Mouse (Mus musculus) right cerebral cortex, postnatal 25 days (tissue): ENCODE measurements around the gene Sbf2.
"Not testable (repeated sequence)": the region's sequence is repeated elsewhere in the genome, so short reads cannot be mapped to it uniquely, and the experiment has no call there.

Experiments
- DNase-seq: peaks from one replicate; pipeline ENCODE4 v3.0.0; 2022

Gene Sbf2

DNA sequence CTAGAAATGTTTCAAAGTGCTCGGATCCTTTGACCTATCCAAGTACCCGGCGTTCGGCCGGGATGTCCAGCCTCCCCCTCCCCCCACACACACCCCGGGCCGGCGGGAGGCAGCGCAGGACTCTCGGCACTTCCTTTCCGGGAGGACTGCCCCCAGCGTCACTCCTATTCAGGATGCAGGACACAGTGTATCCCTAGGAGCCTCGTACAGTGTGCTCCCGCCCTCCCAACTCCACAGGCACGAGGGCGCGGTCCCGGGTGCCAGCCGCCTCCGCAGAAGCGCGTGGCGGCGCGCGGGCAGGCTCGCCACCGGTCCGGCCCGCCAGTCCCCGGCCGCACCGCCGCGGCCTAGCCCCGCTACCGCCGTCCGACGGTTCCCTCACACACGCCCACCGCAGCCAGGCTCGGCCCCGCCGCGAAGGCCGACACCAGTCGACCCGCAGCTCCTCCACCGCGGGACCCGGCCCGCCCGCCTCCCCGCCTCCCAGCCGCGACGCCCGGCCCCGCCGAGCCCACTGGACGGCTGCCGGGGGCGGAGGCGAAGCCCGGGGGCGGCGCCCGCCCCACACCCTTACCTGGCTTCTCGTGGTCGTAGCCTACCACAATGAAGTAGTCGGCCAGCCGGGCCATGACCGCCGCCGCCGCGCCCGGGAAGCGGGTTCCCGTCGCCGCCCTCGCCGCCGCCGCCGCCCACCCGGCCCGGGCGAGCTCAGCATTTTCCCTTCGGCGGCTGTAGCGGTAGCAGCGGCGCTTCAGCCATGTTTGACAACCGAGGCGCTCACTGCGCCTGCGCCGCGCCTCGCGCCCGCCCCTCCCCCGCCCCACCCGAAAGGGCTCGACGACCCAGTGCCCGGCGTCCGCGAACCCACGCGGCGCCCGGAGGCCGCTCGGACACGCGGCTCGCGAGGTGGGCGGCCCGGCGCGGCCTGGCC lies at the start of gene Sbf2:
TSS of gene Sbf2 (minus strand) at position 790 of the 931 bp plus-strand sequence.
- DNase-seq, result peak; percentile 78

DNA sequence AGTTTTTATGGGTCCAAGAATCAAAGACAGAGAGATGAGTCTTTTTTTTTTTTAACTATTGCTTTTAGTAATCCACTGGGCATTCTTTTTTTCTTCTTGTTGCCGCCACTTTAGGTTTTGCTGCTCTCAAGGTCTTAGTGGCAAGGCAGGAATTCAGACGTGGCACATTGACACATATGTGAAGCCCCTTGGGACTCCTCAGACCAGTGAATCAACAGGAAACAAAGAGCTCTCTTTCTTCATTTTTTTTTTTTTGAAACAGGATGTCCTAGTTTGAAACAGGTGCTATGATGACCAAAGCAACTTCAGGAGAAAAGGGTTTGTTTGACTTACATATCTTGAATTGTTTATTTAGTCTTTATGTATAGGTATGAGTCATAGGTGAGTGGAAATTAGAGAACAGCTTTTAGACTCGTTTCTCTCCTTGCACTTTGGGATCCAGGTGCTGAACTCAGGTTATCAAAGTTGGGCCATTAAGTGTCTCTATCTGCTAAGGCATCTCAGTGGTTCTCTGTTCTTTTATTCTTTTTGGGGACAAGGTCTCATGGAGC lies 43.7 kb upstream of the Sbf2 start:
- no peak for DNase-seq

DNA sequence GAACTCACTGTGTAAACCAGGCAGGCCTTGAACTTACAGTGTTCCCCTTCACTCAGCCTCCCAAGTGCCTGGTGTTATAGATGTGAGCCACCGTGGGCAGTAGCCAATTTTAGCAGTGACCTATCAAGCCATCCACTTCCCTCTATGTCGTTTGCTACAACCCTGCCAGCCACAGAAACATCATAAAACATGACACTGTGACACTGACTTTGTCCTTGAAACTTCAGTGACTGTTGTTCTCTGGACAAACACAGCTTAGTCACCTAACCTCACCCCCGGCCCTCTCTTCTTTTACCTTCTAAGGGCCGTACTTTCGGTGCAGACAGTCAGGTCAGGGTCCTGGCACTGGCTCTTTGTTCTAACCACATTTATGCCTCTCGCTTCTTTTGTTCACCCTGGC lies 41.2 kb upstream of the Sbf2 start:
- no peak for DNase-seq

DNA sequence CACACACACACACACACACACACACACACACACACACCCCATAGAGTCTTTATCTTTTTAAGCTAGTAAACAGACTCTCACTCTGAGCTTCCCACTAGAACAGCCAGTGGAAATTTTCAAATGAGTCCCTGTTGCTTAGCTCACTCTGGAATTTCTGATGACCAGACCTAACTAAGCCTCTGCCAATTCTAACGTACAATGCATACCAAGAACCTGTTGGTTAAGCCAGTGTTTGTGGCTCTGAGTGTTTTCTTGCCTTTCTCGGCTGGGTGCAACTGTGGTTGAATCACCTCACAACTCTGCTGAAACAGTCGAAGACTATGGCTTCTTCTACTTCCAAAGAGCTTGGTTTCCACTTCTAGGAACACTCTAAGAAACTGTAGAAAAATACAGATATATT lies 40.5 kb upstream of the Sbf2 start:
- no peak for DNase-seq

DNA sequence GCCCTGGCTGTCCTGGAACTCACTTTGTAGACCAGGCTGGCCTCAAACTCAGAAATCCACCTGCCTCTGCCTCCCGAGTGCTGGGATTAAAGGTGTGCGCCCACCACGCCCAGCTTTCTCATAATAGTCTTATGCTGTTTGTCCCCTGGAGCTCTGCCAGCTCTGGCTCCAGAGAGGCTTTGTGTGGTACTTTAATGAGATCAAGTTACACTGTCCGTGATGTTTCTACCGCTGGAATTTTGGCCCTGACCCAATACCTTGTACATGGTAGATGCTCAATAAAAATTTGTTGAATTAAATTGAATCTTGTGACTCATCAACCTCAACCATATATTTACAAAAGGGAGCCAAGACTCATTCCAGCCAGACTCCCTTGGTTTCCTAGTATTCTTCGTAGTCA lies 36.4 kb upstream of the Sbf2 start:
- no peak for DNase-seq

DNA sequence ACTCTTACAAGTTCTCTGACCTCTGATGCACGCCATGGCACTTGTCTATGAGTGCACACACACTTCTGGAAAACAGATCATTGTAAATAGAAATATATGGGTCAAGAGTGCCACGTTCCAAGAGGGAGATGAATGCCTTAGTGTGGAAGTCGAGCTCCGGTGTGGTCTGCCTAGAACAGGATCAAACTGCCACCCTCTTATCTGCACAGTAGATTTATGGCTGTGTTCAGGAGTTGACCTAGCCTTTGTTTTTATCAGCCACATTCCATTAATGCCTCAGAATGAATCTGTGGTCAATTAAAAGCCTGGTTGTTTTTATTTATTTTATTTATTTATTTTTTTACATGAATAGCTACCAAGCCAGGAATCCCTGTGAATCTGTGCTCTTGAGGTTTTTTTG lies 35.8 kb upstream of the Sbf2 start:
- no peak for DNase-seq

DNA sequence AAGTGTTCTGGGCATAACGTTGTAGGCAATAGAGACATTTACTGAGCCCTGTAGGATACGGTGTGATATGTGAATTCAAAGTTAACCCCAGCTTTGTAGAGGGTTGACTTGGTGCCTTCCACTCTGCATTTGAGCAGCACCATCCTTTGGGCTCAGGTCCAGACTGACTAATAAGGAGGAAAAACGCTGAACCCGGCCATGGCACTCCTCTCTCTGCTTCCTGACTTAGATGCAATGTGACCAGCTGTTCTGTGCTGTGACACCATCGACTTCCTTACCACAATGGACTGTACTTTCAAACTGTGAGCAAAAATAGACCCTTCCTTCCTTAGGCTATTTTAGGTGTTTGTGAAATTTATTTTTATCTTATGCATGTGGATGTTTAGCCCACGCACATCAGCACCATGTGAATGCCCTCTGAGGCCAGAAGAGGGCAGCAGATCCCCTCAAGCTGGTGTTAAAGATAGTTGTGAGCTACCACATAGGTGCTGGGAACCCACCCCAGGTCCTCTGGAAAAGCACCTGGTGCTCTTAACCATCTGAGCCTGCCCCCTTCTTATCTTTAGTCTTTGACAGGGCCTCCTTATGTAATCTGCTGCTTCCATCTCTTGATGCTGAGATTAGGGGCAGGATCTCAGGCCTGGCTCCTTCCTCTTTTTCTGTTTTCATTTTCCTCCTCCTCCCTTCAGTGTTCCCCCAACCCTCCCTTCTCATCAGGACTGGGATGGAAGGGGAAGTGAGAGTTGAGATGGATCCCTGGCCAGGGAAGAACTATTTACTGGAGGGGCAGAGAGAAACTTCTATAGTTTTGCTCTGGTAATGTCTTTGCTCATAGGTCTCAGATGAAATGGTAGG lies 34.6 kb upstream of the Sbf2 start:
- no peak for DNase-seq

DNA sequence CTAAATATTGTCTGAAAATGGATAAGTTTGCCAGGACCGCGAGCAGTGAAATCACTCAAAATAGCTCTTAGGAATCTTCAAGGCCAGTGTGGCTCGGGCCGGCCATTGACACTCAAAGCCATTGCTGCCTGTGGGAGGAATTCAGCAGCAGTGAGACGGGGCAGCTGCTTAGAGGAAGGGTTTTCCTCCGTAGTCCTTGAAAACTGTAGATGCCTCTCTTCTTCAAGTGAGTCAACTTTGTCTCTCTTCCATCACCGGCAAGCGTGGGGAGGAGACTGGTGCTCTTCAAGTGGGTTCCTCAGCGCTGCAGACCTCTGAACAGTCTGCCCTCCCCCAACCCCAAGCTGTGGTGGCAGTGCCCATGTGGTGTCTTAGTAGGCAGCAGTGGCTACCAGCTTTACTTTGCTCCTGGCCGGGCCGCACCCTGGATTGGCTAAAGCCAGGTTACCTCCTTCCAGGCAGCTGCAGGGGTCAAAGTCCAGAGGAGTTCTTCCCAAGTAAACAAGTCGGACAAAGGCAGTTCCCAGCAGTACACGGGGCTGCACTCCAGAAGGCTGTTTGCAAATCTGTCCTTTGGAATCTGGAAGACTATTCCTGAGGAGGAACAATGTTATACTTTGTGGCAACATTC lies 33.8 kb upstream of the Sbf2 start:
- DNase-seq, result no peak

DNA sequence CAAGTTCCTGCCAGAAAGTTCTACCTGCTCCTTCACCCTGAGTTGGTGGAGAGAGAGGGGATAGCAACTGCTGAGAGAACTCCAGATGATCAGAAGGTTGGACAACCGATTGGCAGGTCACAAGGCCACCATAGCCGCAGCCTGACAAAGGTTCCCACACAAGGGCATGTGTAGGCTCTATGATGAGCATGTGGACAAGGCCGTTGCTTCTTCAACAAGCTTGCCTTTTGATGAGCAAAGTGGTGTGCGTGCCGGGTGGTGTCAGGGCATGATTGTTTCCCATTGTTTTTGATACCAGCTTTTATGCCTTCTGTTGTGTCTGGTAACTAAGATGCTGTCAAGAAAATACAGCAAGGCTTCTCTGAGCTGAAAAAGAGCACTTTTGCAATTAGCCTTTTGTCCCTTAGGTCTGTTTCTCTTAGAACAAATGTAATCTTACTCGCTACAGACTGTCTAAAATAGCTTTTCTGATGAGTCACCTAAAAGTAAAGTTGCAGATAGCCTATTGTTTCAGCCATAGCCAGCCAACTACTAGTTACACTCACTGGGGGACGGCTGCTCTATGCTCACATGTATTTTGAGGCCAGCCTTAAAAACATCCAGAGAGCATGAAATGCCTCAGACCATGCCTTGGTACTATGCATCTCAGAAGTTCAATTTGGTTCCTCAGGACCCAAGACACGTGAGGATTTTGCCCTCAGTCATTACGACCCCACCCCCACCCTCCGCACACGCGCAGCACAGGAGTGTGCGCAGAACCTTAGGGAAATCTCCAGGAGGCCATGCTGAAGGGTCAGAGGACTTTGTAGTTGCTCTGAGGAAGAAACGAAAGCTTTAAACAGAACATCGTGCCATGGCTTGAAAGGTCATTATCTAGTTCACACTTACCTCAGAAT lies 33.1 kb upstream of the Sbf2 start:
- DNase-seq, result no peak

DNA sequence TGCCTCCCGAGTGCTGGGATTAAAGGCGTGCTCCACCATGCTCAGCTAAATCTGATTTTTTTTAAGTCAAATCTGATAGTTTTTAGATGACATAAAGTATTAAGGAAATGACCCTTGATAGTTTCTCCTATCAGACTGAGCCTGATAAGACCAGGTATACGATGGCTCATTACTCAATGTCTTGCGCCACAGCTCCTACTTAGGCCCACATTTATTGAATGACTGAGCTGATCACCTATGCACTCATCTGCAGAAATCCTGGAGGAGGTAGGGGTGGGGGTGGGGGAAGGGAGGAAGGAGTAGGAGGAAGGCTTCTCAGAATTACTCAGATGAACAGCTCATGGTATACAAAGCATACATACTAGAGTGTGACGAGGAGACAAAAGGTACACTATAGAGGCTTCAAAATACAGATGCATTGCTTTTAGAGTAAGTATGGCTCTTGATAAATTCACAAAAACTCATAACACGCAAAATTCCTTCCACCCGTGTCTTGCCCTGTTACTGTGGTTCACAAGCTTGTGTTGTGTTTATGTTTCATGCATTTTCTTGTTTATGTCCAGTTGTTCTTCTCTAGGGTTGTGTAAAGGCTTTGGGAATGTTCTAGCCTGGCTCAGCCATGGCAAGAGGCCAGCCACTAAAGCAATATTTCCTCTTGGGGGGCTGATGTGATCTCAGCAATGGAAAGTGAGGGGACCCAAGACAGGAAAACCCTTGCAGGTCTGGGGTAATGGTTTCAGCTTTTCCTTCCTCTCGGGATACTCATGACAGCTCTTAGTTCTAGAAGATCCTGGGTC lies 32.1 kb upstream of the Sbf2 start:
- no peak for DNase-seq

DNA sequence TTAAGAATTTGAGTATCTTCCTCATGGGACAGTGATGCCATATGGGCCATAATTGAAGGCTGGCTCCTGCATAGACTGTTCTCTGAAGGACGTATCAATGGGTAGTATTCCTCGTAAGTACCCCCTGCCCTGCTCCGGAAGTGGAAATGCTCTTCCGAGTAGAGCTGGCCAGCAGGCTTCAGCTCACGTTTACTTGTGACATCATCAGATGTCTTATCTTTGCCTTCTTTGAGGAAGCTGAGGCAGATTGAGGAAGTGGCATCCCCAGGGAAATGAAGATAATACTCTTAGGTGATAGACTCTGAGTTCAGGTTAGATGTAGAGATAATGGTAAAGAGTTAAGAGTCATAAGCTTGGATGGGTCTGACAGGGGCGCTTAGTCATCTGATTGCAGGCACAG lies 31.1 kb upstream of the Sbf2 start:
- DNase-seq, result no peak

DNA sequence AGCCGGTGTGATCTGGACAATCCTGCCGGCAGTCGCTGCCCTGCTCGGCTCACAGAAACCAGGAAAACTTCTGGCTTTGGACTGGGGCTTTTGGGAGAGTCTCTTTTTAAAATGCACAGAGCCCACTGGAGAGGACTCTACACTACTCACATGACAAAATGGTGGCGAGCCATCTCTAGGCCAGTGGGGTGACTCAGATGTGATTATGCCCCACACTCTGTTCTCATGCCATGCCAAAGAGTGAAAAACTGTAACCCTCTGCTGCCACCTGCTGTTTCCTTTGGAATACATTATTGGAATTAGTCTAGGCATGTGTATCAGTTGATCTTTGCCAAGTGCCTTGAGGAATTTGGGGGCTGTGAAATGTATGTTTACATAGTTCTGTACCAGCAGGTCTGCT lies 30.6 kb upstream of the Sbf2 start:
- peak; percentile 41 for DNase-seq

DNA sequence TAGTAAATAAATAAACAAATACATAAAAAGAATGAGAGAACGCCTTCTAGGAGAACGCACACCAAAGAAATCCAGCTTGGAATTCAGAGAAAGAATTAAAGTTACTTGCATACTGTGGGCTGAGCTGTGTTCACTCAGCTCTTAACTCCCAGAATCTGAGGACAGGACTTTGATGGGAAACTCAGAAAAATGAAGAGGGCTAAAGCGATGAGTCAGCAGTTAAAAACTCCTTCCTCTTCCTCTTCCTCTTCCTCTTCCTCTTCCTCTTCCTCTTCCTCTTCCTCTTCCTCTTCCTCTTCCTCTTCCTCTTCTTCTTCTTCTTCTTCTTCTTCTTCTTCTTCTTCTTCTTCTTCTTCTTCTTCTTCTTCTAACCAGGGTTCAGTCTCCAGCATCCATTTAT lies 25.2 kb upstream of the Sbf2 start:
- not testable (repeated sequence) for DNase-seq

DNA sequence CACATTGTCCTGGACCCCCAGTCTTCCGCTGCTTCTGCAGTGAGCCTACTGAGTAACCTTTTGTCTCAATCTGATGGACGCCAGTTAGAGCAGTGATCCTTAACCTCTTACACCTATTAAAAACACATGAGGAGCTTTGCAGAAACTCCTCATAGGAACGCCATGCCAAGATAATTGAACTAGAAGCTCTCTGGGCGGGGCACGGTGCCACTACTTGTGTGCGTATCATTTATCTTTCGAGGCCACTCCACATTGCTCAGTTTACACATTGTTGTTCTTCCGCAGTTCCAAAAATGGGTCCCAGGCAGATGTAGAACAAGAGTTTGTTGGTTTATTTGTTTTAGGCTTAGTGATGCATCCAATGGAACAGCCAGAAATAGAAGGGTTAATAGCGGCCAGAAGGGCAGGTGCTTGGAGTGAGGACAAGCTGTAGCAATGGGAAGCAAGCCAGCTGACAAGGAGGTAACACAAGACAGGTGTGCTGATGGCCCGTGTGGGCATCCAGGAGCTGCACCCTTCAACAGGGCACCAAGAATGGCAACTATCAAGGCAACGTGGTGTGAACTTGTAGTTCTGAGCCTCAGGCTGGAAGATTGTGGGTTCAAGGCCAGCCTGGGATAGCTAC lies 24.7 kb upstream of the Sbf2 start:
- no peak for DNase-seq

DNA sequence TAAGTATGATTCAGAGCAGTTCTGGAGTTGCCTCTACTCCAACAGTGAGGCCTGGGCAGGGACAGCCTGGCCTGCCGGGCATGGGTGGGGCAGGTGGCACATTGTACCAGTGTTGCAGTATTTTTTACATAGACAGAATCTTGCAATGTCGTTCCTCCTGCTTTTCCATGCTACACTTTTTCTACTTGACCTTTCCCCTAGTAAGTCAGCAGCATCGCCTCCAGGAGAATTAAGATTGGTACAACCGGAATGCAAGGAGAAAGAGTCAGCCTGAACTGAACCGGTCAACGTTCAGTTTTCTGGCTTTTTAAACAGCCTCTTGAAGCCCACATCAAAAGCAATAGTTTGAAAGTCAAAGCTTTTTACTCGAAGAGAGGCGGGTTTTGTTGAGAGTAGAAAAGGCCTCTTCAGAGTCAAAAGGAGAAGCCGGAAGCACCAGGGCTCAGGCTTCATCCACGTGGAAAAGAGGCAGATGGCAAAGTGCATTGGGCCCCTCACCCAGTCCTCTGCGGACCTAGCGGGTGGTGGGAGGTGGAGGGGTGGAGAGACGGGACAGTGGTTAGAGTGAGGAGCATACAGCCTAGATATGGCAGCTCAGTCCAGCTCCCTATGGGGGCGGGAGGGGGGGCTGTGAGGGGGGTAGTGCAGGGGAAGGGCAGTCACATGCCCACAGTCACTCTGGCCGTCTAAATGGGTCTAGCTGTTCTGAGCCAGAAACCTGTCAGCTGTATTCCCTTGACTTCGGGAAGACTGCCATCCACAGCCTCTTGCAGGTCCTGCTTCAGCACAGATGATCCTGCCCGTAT lies 23.8 kb upstream of the Sbf2 start:
- DNase-seq, result no peak

DNA sequence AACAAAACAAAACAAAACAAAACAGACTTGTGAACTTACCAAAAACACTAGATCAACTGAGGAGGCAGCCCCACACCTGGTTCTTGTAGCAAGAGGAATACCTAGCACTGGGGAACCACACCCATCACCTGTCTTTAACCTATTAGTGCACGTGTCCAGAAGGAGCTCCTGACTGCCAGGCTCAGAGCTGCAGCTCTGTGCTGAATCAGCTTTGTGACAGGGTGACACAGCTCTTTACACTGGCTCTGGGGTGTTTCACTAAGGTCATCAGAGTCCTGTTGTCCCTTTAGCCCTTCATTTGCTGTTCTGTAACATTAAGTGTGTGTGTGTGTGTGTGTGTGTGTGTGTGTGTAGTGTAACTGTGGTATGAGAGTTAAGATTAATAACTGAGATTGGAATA lies 21.8 kb upstream of the Sbf2 start:
- DNase-seq, result no peak

DNA sequence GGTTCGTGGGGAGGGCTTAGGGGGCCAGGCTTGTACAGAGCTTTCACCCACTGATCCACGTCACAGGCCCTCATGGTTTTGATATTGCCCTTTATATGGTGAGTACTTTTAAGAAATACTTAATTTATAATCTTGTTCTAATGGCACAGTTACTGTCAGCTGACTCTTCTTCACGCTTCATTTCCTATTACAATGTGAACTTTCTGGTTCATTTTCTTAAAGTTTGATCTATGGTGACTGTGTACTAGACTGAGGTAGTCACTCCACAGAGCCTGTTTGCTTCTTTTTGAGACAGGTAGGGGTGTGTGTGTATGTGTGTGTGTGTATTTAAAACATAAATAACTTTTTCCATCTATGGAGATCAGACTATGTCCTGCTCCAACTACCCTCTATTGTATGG lies 21.2 kb upstream of the Sbf2 start:
- no peak for DNase-seq

DNA sequence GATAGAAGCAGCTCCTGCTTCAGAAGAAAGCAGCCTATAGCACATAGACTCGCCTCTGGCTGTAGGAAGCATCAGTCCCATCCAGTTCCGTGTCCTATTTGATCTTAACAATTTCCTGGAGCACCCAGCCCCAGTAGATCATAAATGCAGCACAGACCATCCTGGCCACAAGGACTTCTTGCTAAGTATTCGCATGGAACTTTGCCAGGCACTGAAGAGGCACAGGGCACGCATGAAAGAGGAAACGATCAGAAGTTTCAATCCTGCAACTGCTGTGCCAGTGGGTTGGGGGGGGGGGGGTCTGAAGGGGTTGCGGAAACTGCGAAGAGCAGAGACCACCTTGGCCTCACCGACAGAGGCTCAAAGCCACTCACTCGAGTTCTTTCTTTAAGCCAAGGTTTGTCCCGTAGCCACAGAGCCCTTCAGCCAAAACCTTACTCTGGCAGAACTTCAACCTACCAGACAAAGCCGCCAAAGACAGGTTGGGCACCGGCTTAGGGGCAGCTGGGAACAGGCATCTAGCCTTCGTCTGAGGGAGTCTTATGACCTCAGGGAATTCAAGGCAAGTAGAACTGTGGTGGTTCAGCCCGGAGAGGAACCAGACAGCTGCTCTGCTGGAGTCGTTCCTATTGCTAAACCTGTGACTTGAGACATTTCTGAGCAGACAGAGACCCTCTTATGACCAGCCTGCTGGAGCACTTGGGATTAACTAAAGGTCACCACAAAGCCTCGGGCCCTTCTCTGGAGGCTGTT lies 16.6 kb upstream of the Sbf2 start:
- DNase-seq, result no peak
